11 mouse cellular contexts compared by ENCODE assay signal in the genomic region with DNA sequence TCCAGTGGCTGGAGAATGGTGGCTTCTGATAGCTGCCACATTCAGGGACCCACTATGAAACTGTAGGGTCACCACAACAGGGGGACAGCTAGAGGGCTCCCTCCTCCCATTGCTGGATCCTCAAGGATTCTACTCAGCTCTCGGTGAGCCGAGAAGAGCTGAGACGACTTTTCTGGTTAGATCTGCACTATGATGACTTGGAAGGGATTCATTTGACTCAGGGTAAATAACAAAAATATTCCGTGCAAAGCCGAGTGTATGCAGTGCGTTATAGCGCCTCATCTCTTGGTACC.
DNase-seq lines count a peak whose midpoint lies in the region; ATAC-seq and TF ChIP-seq lines count a peak whose summit lies in the region.
"Had no signal": no experiment of that assay in that cellular context is flagged by ENCODE, and none has a peak within 500 bp of the region (broad histone marks: within the 10 kb centered on the region; RNA-seq: fewer than 3 reads in every experiment).

No protein-coding gene starts in this region.

- H3K4me2 ChIP-seq in hindbrain, embryonic 13.5 days: 0 out of 2 replicates have a peak overlapping the region, but pooled peaks have one; percentile 32
- no peak overlapping the region for H3K4me2 ChIP-seq in hindbrain, embryonic 11.5 days (replicated peaks; ENCODE audit: low read depth, low read length)
- H3K4me2 ChIP-seq in lung, embryonic 14.5 days: no peak overlapping the region
- no peak overlapping the region for H3K4me2 ChIP-seq in forebrain, embryonic 16.5 days (ENCODE audit: low read length)
- no peak overlapping the region for H3K4me2 ChIP-seq in midbrain, embryonic 15.5 days
- H3K4me2 ChIP-seq: lung, embryonic 15.5 days had no signal

- H3K27me3 ChIP-seq in hindbrain, embryonic 13.5 days: 0 out of 2 replicates have a peak, but pooled peaks cover 7% of the 10 kb centered on the region
- no peaks in the 10 kb centered on the region for H3K27me3 ChIP-seq in hindbrain, embryonic 11.5 days (ENCODE audit: control insufficient read depth, insufficient read depth, low read length)
- no peaks in the 10 kb centered on the region for H3K27me3 ChIP-seq in lung, embryonic 14.5 days (ENCODE audit: insufficient read depth, low read length)
- no peaks in the 10 kb centered on the region for H3K27me3 ChIP-seq in forebrain, embryonic 16.5 days (replicated peaks; ENCODE audit: control insufficient read depth, insufficient read depth, low read length)
- no peaks in the 10 kb centered on the region for H3K27me3 ChIP-seq in midbrain, embryonic 15.5 days (replicated peaks)
- H3K27me3 ChIP-seq: lung, embryonic 15.5 days had no signal

- H3K9ac ChIP-seq in hindbrain, embryonic 13.5 days: no peak overlapping the region
- no peak overlapping the region for H3K9ac ChIP-seq in hindbrain, embryonic 11.5 days (ENCODE audit: low read depth, low read length)
- no peak overlapping the region for H3K9ac ChIP-seq in lung, embryonic 14.5 days
- H3K9ac ChIP-seq in forebrain, embryonic 16.5 days (replicated peaks; ENCODE audit: low read depth, low read length): no peak overlapping the region
- H3K9ac ChIP-seq in midbrain, embryonic 15.5 days: no peak overlapping the region
- H3K9ac ChIP-seq: lung, embryonic 15.5 days had no signal

- no peaks in the 10 kb centered on the region for H3K36me3 ChIP-seq in hindbrain, embryonic 13.5 days
- H3K36me3 ChIP-seq in hindbrain, embryonic 11.5 days (ENCODE audit: control insufficient read depth, insufficient read depth, low read length): no peaks in the 10 kb centered on the region
- H3K36me3 ChIP-seq in lung, embryonic 14.5 days (ENCODE audit: insufficient read depth): no peaks in the 10 kb centered on the region
- no peaks in the 10 kb centered on the region for H3K36me3 ChIP-seq in forebrain, embryonic 16.5 days (ENCODE audit: control insufficient read depth, insufficient read depth)
- H3K36me3 ChIP-seq in midbrain, embryonic 15.5 days (replicated peaks): no peaks in the 10 kb centered on the region
- H3K36me3 ChIP-seq: lung, embryonic 15.5 days had no signal

- no peaks in the 10 kb centered on the region for H3K9me3 ChIP-seq in hindbrain, embryonic 13.5 days
- no peaks in the 10 kb centered on the region for H3K9me3 ChIP-seq in hindbrain, embryonic 11.5 days (ENCODE audit: control insufficient read depth, low read length)
- no peaks in the 10 kb centered on the region for H3K9me3 ChIP-seq in lung, embryonic 14.5 days (ENCODE audit: low read depth, low read length)
- no peaks in the 10 kb centered on the region for H3K9me3 ChIP-seq in forebrain, embryonic 16.5 days (ENCODE audit: control insufficient read depth, low read length)
- no peaks in the 10 kb centered on the region for H3K9me3 ChIP-seq in midbrain, embryonic 15.5 days
- H3K9me3 ChIP-seq: lung, embryonic 15.5 days had no signal

- peaks cover 33% of the 10 kb centered on the region for H3K4me1 ChIP-seq in hindbrain, embryonic 13.5 days (replicated peaks)
- no peaks in the 10 kb centered on the region for H3K4me1 ChIP-seq in hindbrain, embryonic 11.5 days (replicated peaks; ENCODE audit: control insufficient read depth, insufficient read depth, low read length)
- H3K4me1 ChIP-seq in lung, embryonic 14.5 days (ENCODE audit: insufficient read depth): no peaks in the 10 kb centered on the region
- peaks cover 12% of the 10 kb centered on the region for H3K4me1 ChIP-seq in forebrain, embryonic 16.5 days (replicated peaks; ENCODE audit: control insufficient read depth, insufficient read depth, low read length)
- peaks cover 19% of the 10 kb centered on the region for H3K4me1 ChIP-seq in midbrain, embryonic 15.5 days
- H3K4me1 ChIP-seq: lung, embryonic 15.5 days had no signal

- TF ChIP-seq CTCF in lung, embryonic 14.5 days (IDR thresholded peaks at IDR 0.05; ENCODE audit: low read depth): peak; percentile 32; the same call in 1 of the 2 replicates

- H3K4me3 ChIP-seq in hindbrain, embryonic 13.5 days: no peak overlapping the region
- no peak overlapping the region for H3K4me3 ChIP-seq in hindbrain, embryonic 11.5 days (ENCODE audit: low read depth, low read length)
- H3K4me3 ChIP-seq in lung, embryonic 14.5 days (ENCODE audit: low read depth, low read length): no peak overlapping the region
- no peak overlapping the region for H3K4me3 ChIP-seq in forebrain, embryonic 16.5 days (replicated peaks; ENCODE audit: low read length)
- H3K4me3 ChIP-seq in midbrain, embryonic 15.5 days: no peak overlapping the region
- H3K4me3 ChIP-seq: lung, embryonic 15.5 days had no signal

- peak; percentile 37; the same call in 1 of the 2 replicates for ATAC-seq in hindbrain, embryonic 13.5 days (ENCODE audit: low FRiP score)
- no peak for ATAC-seq in hindbrain, embryonic 11.5 days (ENCODE audit: low FRiP score)
- no peak for ATAC-seq in lung, embryonic 14.5 days (ENCODE audit: insufficient read depth)
- ATAC-seq in forebrain, embryonic 16.5 days: peak; percentile 23; the same call in 1 of the 2 replicates
- ATAC-seq in midbrain, embryonic 15.5 days (replicated peaks): 0 out of 2 replicates have a peak, but pooled peaks have one; percentile 24

- WGBS in hindbrain, embryonic 13.5 days: 68% methylated on average over 7 of the region's 7 CpGs
- 81% methylated on average over 7 of the region's 7 CpGs for WGBS in hindbrain, embryonic 11.5 days
- 64% methylated on average over 7 of the region's 7 CpGs for WGBS in lung, embryonic 14.5 days
- 65% methylated on average over 7 of the region's 7 CpGs for WGBS in forebrain, embryonic 16.5 days
- 70% methylated on average over 7 of the region's 7 CpGs for WGBS in midbrain, embryonic 15.5 days

- H3K27ac ChIP-seq in hindbrain, embryonic 13.5 days: peak overlapping the region; percentile 52
- no peak overlapping the region for H3K27ac ChIP-seq in hindbrain, embryonic 11.5 days (ENCODE audit: low read depth, low read length)
- no peak overlapping the region for H3K27ac ChIP-seq in lung, embryonic 14.5 days (ENCODE audit: low read depth)
- H3K27ac ChIP-seq in forebrain, embryonic 16.5 days (ENCODE audit: low read length): no peak overlapping the region
- 0 out of 2 replicates have a peak overlapping the region, but pooled peaks have one; percentile 62 for H3K27ac ChIP-seq in midbrain, embryonic 15.5 days
- H3K27ac ChIP-seq: lung, embryonic 15.5 days had no signal

- DNase-seq in hindbrain, embryonic 11.5 days (ENCODE audit: low spot score): no peak
- peak; percentile 23 for DNase-seq in lung, embryonic 14.5 days
- DNase-seq in lung, postnatal 25 days (ENCODE audit: low spot score): no peak
- no peak for DNase-seq in spleen, postnatal 36 days (ENCODE audit: low spot score in 2 of 2)
- DNase-seq in thymus, postnatal 14 days: no peak
- DNase-seq: kidney, adult 18-20 months; thymus, postnatal 25 days had no signal

Comparison
In these comparisons a context has a peak if more than half of its experiments do, and no peak if none do; other contexts are left out.
1. ATAC-seq: peak in hindbrain, embryonic 13.5 days (single experiment), forebrain, embryonic 16.5 days (single experiment) and midbrain, embryonic 15.5 days (single experiment); none in hindbrain, embryonic 11.5 days (single experiment) and lung, embryonic 14.5 days (single experiment).
2. H3K27ac ChIP-seq: peak in hindbrain, embryonic 13.5 days (single experiment) and midbrain, embryonic 15.5 days (single experiment); none in hindbrain, embryonic 11.5 days (single experiment), lung, embryonic 14.5 days (single experiment) and forebrain, embryonic 16.5 days (single experiment).